11 mouse cellular contexts compared by ENCODE assay signal in genomic region chr8:11393607-11394006, GRCm38 (mm10).
A peak's percentile ranks its signal among the peaks of the same experiment; 100 is the strongest.
DNase-seq lines count a peak whose midpoint lies in the region; ATAC-seq and TF ChIP-seq lines count a peak whose summit lies in the region.
"Had no signal": no experiment of that assay in that cellular context is flagged by ENCODE, and none has a peak within 500 bp of the region (broad histone marks: within the 10 kb centered on the region; RNA-seq: fewer than 3 reads in every experiment).

No protein-coding gene starts in this region.

- peaks cover 53% of the 10 kb centered on the region for H3K4me1 ChIP-seq in heart, embryonic 10.5 days
- no peaks in the 10 kb centered on the region; the same call in 1 of the 2 replicates for H3K4me1 ChIP-seq in testis, adult 2 months (ENCODE audit: control insufficient read depth, insufficient read depth, low read length)
- peaks cover 55% of the 10 kb centered on the region for H3K4me1 ChIP-seq in heart, embryonic 13.5 days
- peaks cover 7% of the 10 kb centered on the region; the same call in 1 of the 2 replicates for H3K4me1 ChIP-seq in small intestine, adult 2 months (ENCODE audit: control insufficient read depth, insufficient read depth, insufficient read length, low read length)

- 17% methylated on average over 8 of the region's 8 CpGs for WGBS in heart, embryonic 10.5 days
- 7% methylated on average over 8 of the region's 8 CpGs for WGBS in heart, embryonic 13.5 days
- 57% methylated on average over 8 of the region's 8 CpGs for WGBS in small intestine, adult 2 months

- H3K4me3 ChIP-seq in heart, embryonic 10.5 days: no peak overlapping the region
- no peak overlapping the region for H3K4me3 ChIP-seq in testis, adult 2 months (ENCODE audit: control insufficient read depth, low read depth, low read length)
- no peak overlapping the region for H3K4me3 ChIP-seq in heart, embryonic 13.5 days
- no peak overlapping the region for H3K4me3 ChIP-seq in small intestine, adult 2 months (ENCODE audit: low read depth, low read length)
- H3K4me3 ChIP-seq: liver, embryonic 13.5 days had no signal

- intact Hi-C loops in heart, postnatal 14 days (cut with DNase I): loop anchor here (1.0 to 2.0 kb wide), 2 partner anchors 43 to 80 kb away; no protein-coding TSS in a partner anchor

- peak overlapping the region; percentile 57 for H3K9ac ChIP-seq in heart, embryonic 13.5 days
- H3K9ac ChIP-seq: liver, embryonic 13.5 days had no signal

- H3K9me3 ChIP-seq in heart, embryonic 10.5 days: 0 out of 2 replicates have a peak, but pooled peaks cover 3% of the 10 kb centered on the region
- H3K9me3 ChIP-seq in heart, embryonic 13.5 days: no peaks in the 10 kb centered on the region
- H3K9me3 ChIP-seq: liver, embryonic 13.5 days had no signal

- no peak for TF ChIP-seq CTCF in testis, adult 2 months (IDR thresholded peaks at IDR 0.05; ENCODE audit: control insufficient read depth, insufficient read depth, insufficient replicate concordance, low read depth, low read length)
- no peak for TF ChIP-seq CTCF in small intestine, adult 2 months (IDR thresholded peaks at IDR 0.05; ENCODE audit: extremely low read depth, insufficient read length, insufficient replicate concordance, low read depth, low read length)

- peak overlapping the region; percentile 32 for H3K4me2 ChIP-seq in heart, embryonic 13.5 days
- H3K4me2 ChIP-seq: liver, embryonic 13.5 days had no signal

- peaks cover 9% of the 10 kb centered on the region; the same call in 1 of the 2 replicates for H3K36me3 ChIP-seq in heart, embryonic 10.5 days
- H3K36me3 ChIP-seq in testis, adult 2 months (ENCODE audit: control insufficient read depth, insufficient read depth, low read length): no peaks in the 10 kb centered on the region
- H3K36me3 ChIP-seq in heart, embryonic 13.5 days: peaks cover 12% of the 10 kb centered on the region
- H3K36me3 ChIP-seq in small intestine, adult 2 months (ENCODE audit: control insufficient read depth, insufficient read depth, low read length): no peaks in the 10 kb centered on the region
- H3K36me3 ChIP-seq: liver, embryonic 13.5 days had no signal

- H3K27me3 ChIP-seq in heart, embryonic 10.5 days (ENCODE audit: insufficient read depth, poor library complexity, severe bottlenecking): no peaks in the 10 kb centered on the region
- no peaks in the 10 kb centered on the region for H3K27me3 ChIP-seq in testis, adult 2 months (ENCODE audit: control insufficient read depth, insufficient read depth, low read length)
- no peaks in the 10 kb centered on the region for H3K27me3 ChIP-seq in heart, embryonic 13.5 days (replicated peaks)
- no peaks in the 10 kb centered on the region for H3K27me3 ChIP-seq in small intestine, adult 2 months (ENCODE audit: control insufficient read depth, insufficient read depth, low read length)
- H3K27me3 ChIP-seq: liver, embryonic 13.5 days had no signal

- peak overlapping the region; percentile 79 for H3K27ac ChIP-seq in heart, embryonic 10.5 days
- peak overlapping the region; percentile 58; the same call in 1 of the 2 replicates for H3K27ac ChIP-seq in testis, adult 2 months (ENCODE audit: control insufficient read depth, insufficient read depth, low read depth, low read length)
- peak overlapping the region; percentile 91 for H3K27ac ChIP-seq in heart, embryonic 13.5 days (replicated peaks)
- peak overlapping the region; percentile 50 for H3K27ac ChIP-seq in small intestine, adult 2 months (ENCODE audit: insufficient read depth, low read depth, low read length)
- H3K27ac ChIP-seq: liver, embryonic 13.5 days had no signal

- ATAC-seq in heart, embryonic 13.5 days (ENCODE audit: extremely low read depth, insufficient number of reproducible peaks, low FRiP score, low TSS enrichment): no peak
- ATAC-seq: inflammation-experienced regulatory T-cells, adult 6 months had no signal

- no peak for TF ChIP-seq POLR2A in testis, adult 2 months (IDR thresholded peaks at IDR 0.05; ENCODE audit: control insufficient read depth, low read depth, low read length)
- TF ChIP-seq POLR2A in small intestine, adult 2 months (IDR thresholded peaks at IDR 0.05; ENCODE audit: low read depth, low read length): no peak

- DNase-seq in heart, embryonic 10.5 days (ENCODE audit: low spot score): peak; percentile 85
- no peak for DNase-seq in heart, postnatal 14 days
- DNase-seq in testis, postnatal 10 days (ENCODE audit: low spot score): no peak
- no peak for DNase-seq in layer of hippocampus, adult 8-10 months (ENCODE audit: low spot score in 2 of 2)
- no peak for DNase-seq in retina, postnatal 1 day
- DNase-seq: liver, embryonic 13.5 days; spleen, adult 18-20 months had no signal
